Mouse (Mus musculus): ENCODE data around the gene Pon2.

Gene Pon2

DNA sequence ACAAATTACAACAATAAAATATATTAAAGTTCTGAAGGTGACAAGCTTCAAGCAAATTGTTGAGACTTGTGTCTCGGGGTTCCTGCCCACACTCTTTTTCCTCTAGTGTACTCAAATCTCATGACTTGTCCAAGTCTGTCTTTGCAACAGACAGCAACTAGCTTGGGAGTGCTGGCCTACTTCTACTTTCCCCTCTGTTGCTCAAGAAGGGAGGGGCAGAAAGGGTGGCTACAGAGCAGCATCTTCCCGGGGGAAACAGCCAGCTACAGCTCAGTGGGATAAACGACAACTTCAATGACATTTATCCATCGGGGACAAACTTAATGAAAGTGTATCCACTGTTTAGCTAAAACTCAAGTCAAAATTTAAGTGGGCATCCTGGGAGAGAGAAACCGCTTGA, 5.4 kb downstream of the Pon2 start:
- no peak for DNase-seq (ENCODE audit: low read depth)

DNA sequence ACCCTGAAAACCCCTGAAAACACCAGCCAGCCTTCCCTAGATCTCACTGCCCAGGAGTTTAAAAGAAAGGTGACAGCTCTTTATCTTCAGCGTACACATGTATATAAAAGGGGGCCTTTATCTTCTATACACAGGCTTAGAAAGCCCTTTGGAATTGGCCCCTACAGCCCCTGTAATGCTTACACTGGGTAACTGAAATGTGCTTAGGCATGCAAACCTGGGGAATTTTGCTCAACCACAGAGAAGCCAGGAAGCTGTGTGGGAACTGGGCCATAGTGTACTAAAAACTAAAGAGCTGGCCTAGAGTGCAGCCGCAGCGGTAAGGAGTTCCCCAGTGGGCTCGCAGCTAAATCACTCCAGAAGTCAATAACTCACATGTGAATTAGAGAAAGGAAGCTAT, 6.8 kb downstream of the Pon2 start:
- DNase-seq (ENCODE audit: low read depth) = peak; percentile 35

DNA sequence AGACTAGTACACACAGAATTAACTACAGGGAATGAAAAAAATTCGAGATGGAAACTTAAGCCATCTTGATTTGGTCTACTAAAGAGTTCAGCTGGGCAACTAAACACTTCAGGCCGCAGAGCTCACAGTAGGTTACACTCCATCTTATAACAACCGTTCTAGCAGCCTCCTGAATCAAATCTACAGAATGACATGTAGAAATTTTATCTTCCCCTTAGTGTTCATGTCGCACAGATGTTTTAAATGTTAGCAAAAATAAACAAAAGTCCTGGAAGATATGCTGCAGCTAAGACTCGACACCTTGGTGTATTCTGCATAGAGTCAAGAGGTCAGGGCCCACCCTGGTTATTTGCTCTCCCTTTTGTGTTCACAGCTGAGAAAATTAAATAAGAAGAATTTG, 10.3 kb downstream of the Pon2 start:
- DNase-seq (ENCODE audit: low read depth) = no peak

GRCm38 (mm10) chr6:5287392-5287791, 10.9 kb downstream of the Pon2 start:
- no peak for DNase-seq (ENCODE audit: low read depth)

DNA sequence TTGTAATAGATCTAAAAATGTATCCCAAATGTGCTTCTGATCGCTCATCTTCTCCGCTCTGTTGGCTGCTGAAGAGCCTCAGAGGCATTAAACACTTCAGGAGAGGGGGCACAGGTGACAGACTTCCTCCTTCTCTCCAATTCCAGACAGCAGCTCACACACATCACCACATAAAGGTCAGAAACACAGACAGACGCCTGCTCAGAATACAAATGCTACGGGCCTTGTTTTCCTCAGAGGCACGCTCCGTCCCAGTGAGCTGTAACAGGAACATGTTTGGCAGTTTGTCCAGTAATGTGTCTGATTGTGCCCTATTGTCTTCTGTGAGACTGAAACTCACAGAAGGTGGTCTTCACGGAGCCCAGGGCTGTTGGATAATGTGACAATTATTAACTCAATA, 15.8 kb downstream of the Pon2 start:
- no peak for DNase-seq (ENCODE audit: low read depth)

DNA sequence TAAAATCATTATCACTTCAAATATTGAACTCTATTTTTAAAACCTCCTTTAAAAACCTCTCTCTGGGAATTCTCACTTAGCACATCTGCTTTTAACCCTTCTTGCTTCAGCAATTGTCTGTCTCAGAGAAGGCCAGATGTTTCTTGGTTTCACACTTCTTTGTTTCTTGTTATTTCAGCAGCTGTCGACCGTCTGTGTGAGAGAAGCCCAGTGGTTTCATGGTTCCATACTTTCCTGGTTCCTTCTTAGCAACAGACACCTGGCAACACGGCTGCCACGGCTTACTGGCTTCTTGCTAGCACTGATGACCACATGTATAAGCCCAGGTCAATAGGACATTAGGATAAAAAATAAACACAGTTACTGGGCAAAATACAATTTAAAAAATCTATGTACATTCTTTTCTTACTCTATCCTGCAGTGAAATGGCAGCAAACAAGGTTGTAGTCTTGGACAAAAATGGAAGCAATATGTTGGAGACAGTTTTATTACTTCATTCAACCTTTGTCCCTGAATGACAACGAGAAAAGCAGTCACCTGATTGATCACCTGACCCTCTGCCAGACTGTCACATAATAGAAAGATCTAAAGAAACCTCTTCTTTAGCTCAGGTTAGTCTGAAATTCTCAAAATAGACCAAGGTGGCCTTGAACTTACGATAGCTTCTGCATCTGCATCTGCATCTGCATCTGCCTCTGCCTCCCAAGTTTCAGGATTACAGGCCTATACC, 17.5 kb downstream of the Pon2 start:
- no peak for DNase-seq (ENCODE audit: low read depth)

- no peak for DNase-seq (ENCODE audit: low read depth)
Observed at GRCm38 (mm10) chr6:5277972-5278371, 20.3 kb downstream of the Pon2 start.

GRCm38 (mm10) chr6:5269641-5270040, 28.6 kb downstream of the Pon2 start:
- no peak for DNase-seq (ENCODE audit: low read depth)

DNA sequence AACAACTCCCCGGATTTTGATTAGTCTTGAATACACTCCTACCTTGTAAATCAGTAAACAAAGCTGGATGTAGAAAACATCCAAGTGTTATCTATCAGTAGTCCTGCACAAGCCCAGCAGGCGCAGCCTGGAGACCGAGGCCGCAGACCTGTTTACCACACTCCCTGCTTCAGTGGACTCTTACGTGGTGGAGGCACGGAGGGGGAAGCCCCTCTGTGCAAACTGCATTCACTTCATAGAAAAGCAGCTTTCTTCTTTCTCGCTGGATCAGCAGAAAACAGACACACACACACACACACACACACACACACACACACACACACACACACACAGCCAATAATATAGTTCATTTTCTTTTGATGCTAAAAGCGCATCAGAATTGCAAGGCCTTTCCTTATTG, 33.5 kb downstream of the Pon2 start:
- no peak for DNase-seq (ENCODE audit: low read depth)

DNA sequence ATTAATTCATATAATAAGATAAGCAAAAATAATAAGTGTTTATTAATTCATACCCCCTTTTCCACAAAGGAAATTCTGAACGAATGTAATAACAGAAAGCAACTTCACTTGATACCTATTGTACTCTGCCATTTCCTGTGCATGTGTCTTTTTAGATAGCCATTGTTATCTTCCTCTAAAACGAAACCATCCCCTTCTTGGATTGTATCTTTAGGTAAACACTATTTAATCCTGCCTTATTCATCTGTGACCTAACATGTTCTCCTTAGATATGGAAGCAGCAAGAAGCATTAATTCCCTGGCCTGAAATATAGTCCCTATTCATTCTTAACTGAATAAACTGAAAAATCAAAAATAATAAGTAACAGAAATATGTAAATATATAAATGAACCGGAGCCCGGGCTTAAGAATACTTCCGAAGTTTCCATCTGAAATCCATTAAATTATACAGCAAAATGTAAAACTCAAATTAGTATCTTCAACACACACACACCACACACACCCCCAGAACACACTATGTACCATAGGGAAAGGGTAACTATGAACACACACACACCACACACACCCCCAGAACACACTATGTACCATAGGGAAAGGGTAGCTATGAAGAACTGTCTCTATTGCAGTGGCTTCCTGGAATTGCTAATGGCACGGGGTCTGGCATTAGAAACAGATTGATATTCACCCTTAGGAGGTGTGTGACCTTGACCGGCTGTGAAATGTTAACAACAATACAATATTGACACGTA, 34.8 kb downstream of the Pon2 start:
- DNase-seq (ENCODE audit: low read depth) = no peak

DNA sequence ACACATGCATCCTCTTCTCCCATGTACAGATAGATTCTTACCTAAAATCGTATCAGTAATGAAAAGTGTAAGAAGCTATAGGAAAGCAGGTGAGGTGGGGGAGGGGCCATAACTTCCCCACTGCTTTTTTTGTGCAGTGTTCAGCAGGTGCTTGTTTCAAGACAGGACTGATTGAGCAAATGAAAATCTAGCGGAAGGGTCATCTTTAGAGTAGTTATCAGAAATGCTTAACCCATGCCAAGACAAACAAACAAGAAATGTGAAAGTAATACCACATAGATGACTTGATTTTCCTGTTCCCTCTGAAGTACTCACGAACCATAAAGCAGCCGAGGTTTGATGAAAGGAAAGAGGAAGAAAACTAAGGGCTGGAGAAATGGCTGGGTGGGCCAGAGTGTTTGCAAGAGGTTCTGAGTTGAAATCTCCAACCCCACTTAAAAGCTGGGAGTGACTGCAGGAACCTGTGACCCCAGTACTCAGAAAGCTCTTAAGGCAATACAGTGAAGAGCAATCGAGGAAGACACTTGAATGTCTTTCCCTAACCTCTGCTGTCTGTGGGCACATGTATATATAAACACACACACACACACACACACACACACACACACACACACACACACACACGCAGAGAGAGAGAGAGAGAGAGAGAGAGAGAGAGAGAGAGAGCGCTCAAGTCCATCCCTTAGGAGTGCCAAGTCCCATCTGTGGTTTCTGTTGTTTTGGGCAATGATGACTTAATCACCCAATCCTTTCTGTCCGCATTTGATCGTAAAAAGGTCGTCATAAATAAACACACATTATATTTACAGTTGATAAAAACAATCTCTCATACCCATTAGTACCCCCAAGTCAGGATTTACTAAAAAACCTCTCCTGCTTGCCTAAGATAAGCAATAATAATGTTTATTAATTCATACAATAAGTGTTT, 35.7 kb downstream of the Pon2 start:
- no peak for DNase-seq (ENCODE audit: low read depth)

- DNase-seq (ENCODE audit: low read depth) = peak; percentile 40
Observed at GRCm38 (mm10) chr6:5255722-5256451, 42.4 kb downstream of the Pon2 start, which contains the start of gene Pon3. Gene Pon3, minus strand, starts transcription at chr6:5256286.

GRCm38 (mm10) chr6:5255291-5255690, 43.0 kb downstream of the Pon2 start:
- DNase-seq (ENCODE audit: low read depth) = no peak

GRCm38 (mm10) chr6:5254869-5255268, 43.4 kb downstream of the Pon2 start:
- DNase-seq (ENCODE audit: low read depth) = no peak

DNA sequence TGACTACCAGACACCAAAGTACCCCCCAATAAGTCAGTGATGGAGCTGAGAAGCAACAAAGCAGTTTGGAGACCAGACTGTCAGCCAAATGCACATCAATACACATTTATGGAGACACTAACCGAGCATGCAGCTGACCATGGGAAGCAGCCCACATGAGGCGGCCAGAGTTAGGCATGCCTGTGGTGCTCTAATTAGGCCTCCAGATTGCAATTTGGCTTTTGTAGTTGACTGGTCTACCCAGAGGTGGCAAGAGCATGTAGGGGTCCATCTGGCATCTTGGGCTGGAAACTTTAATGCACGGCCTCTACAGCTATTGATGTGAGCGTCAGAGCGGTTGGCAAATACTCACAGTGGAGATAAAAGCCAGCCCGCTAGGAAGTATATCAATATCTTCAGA, 52.3 kb downstream of the Pon2 start:
- DNase-seq (ENCODE audit: low read depth) = no peak

DNA sequence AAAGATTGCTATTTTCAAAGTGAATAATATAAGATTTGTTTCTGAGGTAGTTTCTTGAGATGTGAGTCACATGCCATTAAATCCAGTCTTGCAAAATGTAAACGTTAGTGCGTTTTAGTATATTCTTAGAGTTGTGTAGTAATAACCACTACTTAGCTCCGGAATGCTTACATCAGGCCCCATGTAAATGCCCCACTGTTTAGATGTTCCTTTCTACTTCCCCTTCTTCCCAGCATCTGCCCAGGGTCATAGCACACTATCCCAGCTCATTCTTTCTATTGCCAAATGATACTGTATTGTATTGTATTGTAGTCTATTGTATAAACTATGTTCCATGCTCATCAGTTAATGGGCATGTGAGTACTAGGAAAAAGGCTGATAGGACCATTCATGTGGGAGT, 59.5 kb downstream of the Pon2 start:
- DNase-seq (ENCODE audit: low read depth) = no peak

DNA sequence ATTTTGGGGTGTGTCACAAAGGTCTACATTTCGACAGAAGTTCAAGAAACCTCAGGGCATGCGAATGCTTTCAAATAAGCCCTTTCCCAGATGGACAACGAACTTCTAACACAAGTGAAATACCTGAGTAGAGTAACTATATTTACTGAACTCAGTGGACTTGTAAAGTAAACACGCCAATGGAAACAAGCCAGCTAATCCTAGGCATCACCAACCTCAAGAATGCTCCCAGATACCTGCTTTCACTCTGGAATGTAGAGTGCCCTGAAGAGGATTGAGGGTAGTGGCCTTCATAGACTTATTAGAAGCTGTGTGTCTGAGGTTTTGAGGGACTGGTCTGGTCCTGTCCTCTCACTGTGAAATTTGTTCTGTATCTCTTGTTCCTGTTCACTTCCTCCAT, 60.7 kb downstream of the Pon2 start:
- no peak for DNase-seq (ENCODE audit: low read depth)

GRCm38 (mm10) chr6:5236843-5237371, 61.3 kb downstream of the Pon2 start:
- no peak for DNase-seq (ENCODE audit: low read depth)

- no peak for DNase-seq (ENCODE audit: low read depth)
Observed at GRCm38 (mm10) chr6:5234563-5234962, 63.7 kb downstream of the Pon2 start.

DNA sequence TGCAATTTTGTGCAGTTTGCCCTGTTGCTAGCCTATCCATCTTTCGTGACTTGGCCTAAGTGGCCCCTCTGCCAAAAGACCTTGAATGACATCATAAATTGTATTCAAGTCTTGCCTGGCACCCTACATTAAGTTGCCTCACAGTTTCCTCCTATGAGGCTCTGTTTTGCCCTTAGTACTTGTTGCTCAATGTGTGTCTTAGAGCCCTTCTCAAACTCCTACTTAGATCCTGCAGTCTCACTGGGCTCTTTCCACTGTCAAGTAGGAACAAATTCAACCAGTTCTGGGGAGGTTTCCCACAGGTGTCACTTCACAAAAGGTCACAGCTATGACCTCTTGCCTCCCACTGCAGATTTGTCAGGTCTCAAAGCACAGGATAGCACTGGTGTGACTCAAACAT, 64.4 kb downstream of the Pon2 start:
- DNase-seq (ENCODE audit: low read depth) = no peak

DNA sequence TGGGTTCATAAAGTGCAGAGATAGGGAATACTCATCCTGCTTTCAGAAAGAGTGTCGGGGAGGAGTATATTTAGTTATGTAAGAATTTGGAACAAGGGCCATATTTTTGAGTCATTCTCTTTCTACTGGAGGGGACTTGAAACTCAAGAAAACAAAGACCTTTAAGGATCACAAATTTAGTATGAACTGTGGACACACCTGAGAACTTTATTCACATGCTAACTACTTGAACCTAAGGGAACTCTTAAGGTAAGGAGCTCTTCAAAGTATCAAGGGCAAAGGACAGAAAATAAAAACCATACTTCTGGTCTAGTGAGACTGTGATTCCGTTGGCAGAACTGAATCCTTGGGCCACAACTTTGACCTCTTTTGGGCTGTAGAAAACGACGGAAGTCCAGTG, 66.2 kb downstream of the Pon2 start:
- DNase-seq (ENCODE audit: low read depth) = no peak

- no peak for DNase-seq (ENCODE audit: low read depth)
Observed at GRCm38 (mm10) chr6:5230261-5230660, 68.0 kb downstream of the Pon2 start.

Data from fibroblast of lung, adult 2 months (primary cell).